Mouse (Mus musculus) liver, embryonic 14 days (tissue): ENCODE measurements around the gene Plxdc1. TPM values are rescaled to one million over a fixed set of nuclear protein-coding genes. Genes with fewer than 3 reads are reported as not detected.

Experiments
- polyA plus RNA-seq: library from polyadenylated mRNA; depleted of rRNA; stranded (reverse); fragments of >200 nt; gene quantifications from 2 replicates; pipeline ENCODE4 v1.2.3, GENCODE M21; 2012; rRNA removed

Gene Plxdc1
- 0.27 and 0.35 TPM in 2 replicates for polyA plus RNA-seq

GRCm38 (mm10) chr11:97985727-97986677 lies at the start of gene Plxdc1:
Gene Plxdc1 (minus strand): TSS chr11:97986444.

GRCm38 (mm10) chr11:98026570-98027296 lies 40.5 kb upstream of the Plxdc1 start, which contains the start of gene Rpl19:
Gene Rpl19 (plus strand): TSS chr11:98026710.

GRCm38 (mm10) chr11:98022555-98023371 lies 36.5 kb upstream of the Plxdc1 start, which contains the start of gene Cacnb1:
Gene Cacnb1 (minus strand): TSS chr11:98023034.

GRCm38 (mm10) chr11:97995564-97996288 lies 9.5 kb upstream of the Plxdc1 start, which contains the start of gene Arl5c:
Gene Arl5c (minus strand): TSS chr11:97996181.

GRCm38 (mm10) chr11:97883918-97884600 lies 102.2 kb downstream of the Plxdc1 start, which contains the start of gene Fbxo47:
Gene Fbxo47 (minus strand): TSS chr11:97884154.

Other genes with a start within 250 kb of the Plxdc1 start
- gene Pip4k2b, start 241.7 kb downstream of the Plxdc1 start, polyA plus RNA-seq, result 4.7 and 5.4 TPM in 2 replicates
- 5.7 and 5.8 TPM in 2 replicates for gene Cwc25, start 219.9 kb downstream of the Plxdc1 start, polyA plus RNA-seq
- gene 1700001P01Rik, start 210.5 kb downstream of the Plxdc1 start, polyA plus RNA-seq, result 0.06 TPM in 1 of 2 replicates, not detected in the other
- 582 and 642 TPM in 2 replicates for gene Rpl23, start 204.0 kb downstream of the Plxdc1 start, polyA plus RNA-seq
- 17.7 and 19.5 TPM in 2 replicates for gene Lasp1, start 187.4 kb downstream of the Plxdc1 start, polyA plus RNA-seq
- 0.51 and 0.73 TPM in 2 replicates for gene B230217C12Rik, start 145.7 kb downstream of the Plxdc1 start, polyA plus RNA-seq
- gene Fbxo47, start 102.3 kb downstream of the Plxdc1 start, polyA plus RNA-seq, result 0.22 and 0.24 TPM in 2 replicates
- 2.2 and 2.9 TPM in 2 replicates for gene Arl5c, start 9.7 kb upstream of the Plxdc1 start, polyA plus RNA-seq
- 0.50 and 0.90 TPM in 2 replicates for gene Cacnb1, start 36.6 kb upstream of the Plxdc1 start, polyA plus RNA-seq
- gene Rpl19, start 40.3 kb upstream of the Plxdc1 start, polyA plus RNA-seq, result 1,065 and 1,104 TPM in 2 replicates
- 0.01 TPM in 1 of 2 replicates, not detected in the other for gene Stac2, start 67.0 kb upstream of the Plxdc1 start, polyA plus RNA-seq
- gene Fbxl20, start 164.0 kb upstream of the Plxdc1 start, polyA plus RNA-seq, result 2.4 and 2.5 TPM in 2 replicates
- gene Med1, start 206.8 kb upstream of the Plxdc1 start, polyA plus RNA-seq, result 9.7 and 12.2 TPM in 2 replicates
- gene Cdk12, start 216.6 kb upstream of the Plxdc1 start, polyA plus RNA-seq, result 9.6 and 11.0 TPM in 2 replicates